Mouse (Mus musculus) heart, embryonic 13.5 days (tissue): ENCODE measurements around the gene Kifc5b. TPM values are rescaled to one million over a fixed set of nuclear protein-coding genes. Genes with fewer than 3 reads are reported as not detected.

Experiments used
- ATAC-seq: fragments of 200-750 bp; cut with Nextera tagmentation; 2 replicates; pipeline ENCODE4 v1.8.0; 2017; ENCODE audit warnings: moderate TSS enrichment; ENCODE audit not compliant: insufficient number of reproducible peaks, low FRiP score, low TSS enrichment; ENCODE audit errors: extremely low read depth
- H3K27ac ChIP-seq: fragments of 300-500 bp; sonication (generic); replicated peaks from 2 replicates; pipeline ENCODE4 v1.5.1; 2015; ENCODE audit warnings: moderate library complexity, mild to moderate bottlenecking, inconsistent platforms
- H3K27me3 ChIP-seq: fragments of 300-500 bp; sonication (generic); replicated peaks from 2 replicates; pipeline ENCODE4 v1.6.1; 2015; ENCODE audit warnings: mild to moderate bottlenecking, inconsistent platforms
- H3K36me3 ChIP-seq: fragments of 300-500 bp; sonication (generic); 2 replicates; pipeline ENCODE4 v1.6.1; 2015; ENCODE audit warnings: mild to moderate bottlenecking, inconsistent platforms
- H3K4me1 ChIP-seq: fragments of 300-500 bp; sonication (generic); 2 replicates; pipeline ENCODE4 v1.6.1; 2015; ENCODE audit warnings: inconsistent platforms
- H3K4me2 ChIP-seq: fragments of 300-500 bp; sonication (generic); 2 replicates; pipeline ENCODE4 v1.6.1; 2015; ENCODE audit warnings: inconsistent platforms, mild to moderate bottlenecking, moderate library complexity
- H3K4me3 ChIP-seq: fragments of 300-500 bp; sonication (generic); 2 replicates; pipeline ENCODE4 v1.5.1; 2015; ENCODE audit warnings: moderate library complexity, mild to moderate bottlenecking, inconsistent platforms
- H3K9ac ChIP-seq: fragments of 300-500 bp; sonication (generic); 2 replicates; pipeline ENCODE4 v1.6.1; 2015; ENCODE audit warnings: inconsistent platforms, mild to moderate bottlenecking, moderate library complexity
- H3K9me3 ChIP-seq: fragments of 300-500 bp; sonication (generic); 2 replicates; pipeline ENCODE4 v1.6.1; 2016; ENCODE audit warnings: inconsistent platforms
- WGBS: fragments of 180-500 bp; shearing (Covaris S2); methylation state at CpG from one replicate; pipeline ENCODE4 v1.1.7; 2015; ENCODE audit warnings: mixed read lengths; 5-methylcytosine and 5-hydroxymethylcytosine counted together
- polyA plus RNA-seq: library from polyadenylated mRNA; unstranded; fragments of >200 nt; fragmentation: Nextera tagmentation; extraction: Ambion mirVana; gene quantifications from 2 replicates; pipeline ENCODE4 v1.2.1, GENCODE M21; 2015

Kifc5b gene
- 6.3 and 7.0 TPM in 2 replicates for polyA plus RNA-seq

GRCm38 (mm10) chr17:26916711-26917482, at the start of gene Kifc5b:
Gene Kifc5b (plus strand): TSS chr17:26917091.
- peak; percentile 97 for ATAC-seq
- under 1% methylated on average over 66 of the region's 72 CpGs for WGBS
- peaks cover 19% of the 10 kb centered on the region for H3K36me3 ChIP-seq

GRCm38 (mm10) chr17:26868756-26869155, 48.1 kb upstream of the Kifc5b start:
- H3K4me1 ChIP-seq = peaks cover 58% of the 10 kb centered on the region
- 13% methylated on average over 5 of the region's 5 CpGs for WGBS
- H3K9ac ChIP-seq = peak overlapping the region; percentile 69

More at GRCm38 (mm10) chr17:26916711-26917482, at the start of gene Kifc5b:
- H3K9me3 ChIP-seq = 0 out of 2 replicates have a peak, but pooled peaks cover 5% of the 10 kb centered on the region
- peaks cover 16% of the 10 kb centered on the region for H3K4me1 ChIP-seq
- H3K4me2 ChIP-seq = peak within 1 kb of the TSS; percentile 74
- H3K27me3 ChIP-seq = no peaks in the 10 kb centered on the region
- peak within 1 kb of the TSS; percentile 86 for H3K4me3 ChIP-seq
- peak within 1 kb of the TSS; percentile 89 for H3K9ac ChIP-seq
- H3K27ac ChIP-seq = peak within 1 kb of the TSS; percentile 85

GRCm38 (mm10) chr17:26872870-26873269, 44.0 kb upstream of the Kifc5b start:
- Histone ChIP-seq H3K9me3 (no peaks in the 10 kb centered on the region), H3K27me3 (no peaks in the 10 kb centered on the region), H3K27ac (peak overlapping the region; percentile 44), H3K36me3 (no peaks in the 10 kb centered on the region), H3K4me2 (no peak overlapping the region), H3K4me3 (no peak overlapping the region), H3K9ac (no peak overlapping the region), H3K4me1 (peaks cover 50% of the 10 kb centered on the region)
- ATAC-seq = no peak
- WGBS = 48% methylated on average over 3 of the region's 3 CpGs

More at GRCm38 (mm10) chr17:26868756-26869155, 48.1 kb upstream of the Kifc5b start:
- H3K4me2 ChIP-seq = peak overlapping the region; percentile 56
- H3K4me3 ChIP-seq = peak overlapping the region; percentile 21
- H3K9me3 ChIP-seq = no peaks in the 10 kb centered on the region
- no peaks in the 10 kb centered on the region for H3K27me3 ChIP-seq
- no peaks in the 10 kb centered on the region for H3K36me3 ChIP-seq
- H3K27ac ChIP-seq = peak overlapping the region; percentile 97
- ATAC-seq = peak; percentile 78; the same call in 1 of the 2 replicates

GRCm38 (mm10) chr17:26873502-26873901, 43.4 kb upstream of the Kifc5b start:
- H3K4me3 ChIP-seq = no peak overlapping the region
- H3K4me1 ChIP-seq = peaks cover 51% of the 10 kb centered on the region
- WGBS = 53% methylated on average over 8 of the region's 8 CpGs
- 0 out of 2 replicates have a peak, but pooled peaks cover 2% of the 10 kb centered on the region for H3K9me3 ChIP-seq
- peak overlapping the region; percentile 68 for H3K27ac ChIP-seq
- no peak for ATAC-seq
- no peak overlapping the region for H3K9ac ChIP-seq
- no peaks in the 10 kb centered on the region for H3K36me3 ChIP-seq
- no peaks in the 10 kb centered on the region for H3K27me3 ChIP-seq
- no peak overlapping the region for H3K4me2 ChIP-seq

GRCm38 (mm10) chr17:26874542-26874941, 42.3 kb upstream of the Kifc5b start:
- peak overlapping the region; percentile 58; the same call in 1 of the 2 replicates for H3K9ac ChIP-seq
- H3K9me3 ChIP-seq = 0 out of 2 replicates have a peak, but pooled peaks cover 4% of the 10 kb centered on the region

GRCm38 (mm10) chr17:26877927-26878326, 39.0 kb upstream of the Kifc5b start:
- H3K36me3 ChIP-seq = peaks cover 8% of the 10 kb centered on the region
- peak overlapping the region; percentile 64 for H3K27ac ChIP-seq
- no peak overlapping the region for H3K4me3 ChIP-seq
- WGBS = 58% methylated on average over 7 of the region's 7 CpGs
- no peaks in the 10 kb centered on the region for H3K27me3 ChIP-seq
- H3K9ac ChIP-seq = no peak overlapping the region
- 0 out of 2 replicates have a peak overlapping the region, but pooled peaks have one; percentile 0 for H3K4me2 ChIP-seq
- H3K4me1 ChIP-seq = peaks cover 48% of the 10 kb centered on the region
- ATAC-seq = no peak
- 0 out of 2 replicates have a peak, but pooled peaks cover 10% of the 10 kb centered on the region for H3K9me3 ChIP-seq

More at GRCm38 (mm10) chr17:26874542-26874941, 42.3 kb upstream of the Kifc5b start:
- ATAC-seq = no peak
- Histone ChIP-seq H3K4me2 (no peak overlapping the region), H3K27ac (peak overlapping the region; percentile 68), H3K27me3 (no peaks in the 10 kb centered on the region), H3K36me3 (no peaks in the 10 kb centered on the region), H3K4me1 (peaks cover 46% of the 10 kb centered on the region), H3K4me3 (no peak overlapping the region)
- 68% methylated on average over 11 of the region's 11 CpGs for WGBS

GRCm38 (mm10) chr17:26879235-26879634, 37.7 kb upstream of the Kifc5b start:
- ATAC-seq = no peak
- Histone ChIP-seq H3K27ac (peak overlapping the region; percentile 56), H3K4me3 (no peak overlapping the region), H3K4me2 (no peak overlapping the region), H3K4me1 (peaks cover 48% of the 10 kb centered on the region), H3K36me3 (peaks cover 8% of the 10 kb centered on the region), H3K9me3 (0 out of 2 replicates have a peak, but pooled peaks cover 10% of the 10 kb centered on the region), H3K27me3 (no peaks in the 10 kb centered on the region), H3K9ac (no peak overlapping the region)
- 86% methylated on average over 6 of the region's 6 CpGs for WGBS

GRCm38 (mm10) chr17:26882706-26883105, 34.2 kb upstream of the Kifc5b start:
- Histone ChIP-seq H3K36me3 (peaks cover 8% of the 10 kb centered on the region), H3K4me2 (no peak overlapping the region), H3K9ac (no peak overlapping the region), H3K4me3 (no peak overlapping the region), H3K4me1 (peaks cover 60% of the 10 kb centered on the region), H3K27me3 (no peaks in the 10 kb centered on the region), H3K9me3 (0 out of 2 replicates have a peak, but pooled peaks cover 10% of the 10 kb centered on the region), H3K27ac (no peak overlapping the region)
- ATAC-seq = no peak
- 62% methylated on average over 1 of the region's 1 CpGs for WGBS

- Histone ChIP-seq H3K4me3 (no peak overlapping the region), H3K9ac (peak overlapping the region; percentile 74), H3K9me3 (0 out of 2 replicates have a peak, but pooled peaks cover 8% of the 10 kb centered on the region), H3K36me3 (peaks cover 8% of the 10 kb centered on the region), H3K27me3 (no peaks in the 10 kb centered on the region), H3K4me1 (peaks cover 60% of the 10 kb centered on the region), H3K4me2 (peak overlapping the region; percentile 74; the same call in 1 of the 2 replicates), H3K27ac (peak overlapping the region; percentile 93)
- ATAC-seq = no peak
- WGBS = 79% methylated on average over 6 of the region's 6 CpGs
These were observed 33.3 kb upstream of the Kifc5b start for GRCm38 (mm10) chr17:26883585-26883984.

GRCm38 (mm10) chr17:26884995-26885926, 31.6 kb upstream of the Kifc5b start:
- 15% methylated on average over 25 of the region's 25 CpGs for WGBS
- ATAC-seq = peak; percentile 59; the same call in 1 of the 2 replicates
- H3K4me1 ChIP-seq = peaks cover 60% of the 10 kb centered on the region

More at GRCm38 (mm10) chr17:26884995-26885926, 31.6 kb upstream of the Kifc5b start:
- H3K36me3 ChIP-seq = peaks cover 8% of the 10 kb centered on the region
- peak overlapping the region; percentile 55 for H3K4me3 ChIP-seq
- H3K27ac ChIP-seq = peak overlapping the region; percentile 93
- H3K9me3 ChIP-seq = 0 out of 2 replicates have a peak, but pooled peaks cover 6% of the 10 kb centered on the region
- H3K9ac ChIP-seq = peak overlapping the region; percentile 74
- H3K27me3 ChIP-seq = no peaks in the 10 kb centered on the region
- H3K4me2 ChIP-seq = peak overlapping the region; percentile 74
